Mouse (Mus musculus): ENCODE measurements around the gene Rbks. TPM values are rescaled to one million over a fixed set of nuclear protein-coding genes. Genes with fewer than 3 reads are reported as not detected.
"Not testable (repeated sequence)": the region's sequence is repeated elsewhere in the genome, so short reads cannot be mapped to it uniquely, and the experiment has no call there.

Rbks gene
- total RNA-seq, 1 experiment from 2014 or later = 7.2 TPM

DNA sequence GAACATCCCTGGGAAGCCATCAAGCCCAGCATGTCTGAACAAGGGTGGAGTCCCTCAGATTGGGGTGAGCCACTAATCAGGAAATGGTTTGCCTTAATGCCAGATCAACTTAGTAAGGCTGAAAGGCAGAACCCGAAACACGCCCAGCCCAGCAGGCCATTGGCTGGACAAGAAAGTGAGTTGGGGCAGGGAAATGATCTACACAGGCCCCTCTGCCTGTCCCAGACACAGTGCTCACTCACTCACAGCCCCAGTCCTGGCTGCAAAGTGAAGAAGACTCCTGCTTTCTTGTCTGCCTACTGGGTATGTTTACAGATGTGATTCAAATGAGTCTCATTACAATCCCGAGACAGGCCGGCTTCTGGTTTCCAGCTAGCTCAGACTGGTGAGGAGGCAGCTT, 63.3 kb downstream of the Rbks start:
- ATAC-seq (ENCODE audit: extremely low read depth, insufficient number of reproducible peaks, low FRiP score, poor library complexity, severe bottlenecking) = no peak

GRCm38 (mm10) chr5:31631169-31631568, 66.3 kb downstream of the Rbks start:
- ATAC-seq (ENCODE audit: extremely low read depth, insufficient number of reproducible peaks, low FRiP score, poor library complexity, severe bottlenecking) = not testable (repeated sequence)

DNA sequence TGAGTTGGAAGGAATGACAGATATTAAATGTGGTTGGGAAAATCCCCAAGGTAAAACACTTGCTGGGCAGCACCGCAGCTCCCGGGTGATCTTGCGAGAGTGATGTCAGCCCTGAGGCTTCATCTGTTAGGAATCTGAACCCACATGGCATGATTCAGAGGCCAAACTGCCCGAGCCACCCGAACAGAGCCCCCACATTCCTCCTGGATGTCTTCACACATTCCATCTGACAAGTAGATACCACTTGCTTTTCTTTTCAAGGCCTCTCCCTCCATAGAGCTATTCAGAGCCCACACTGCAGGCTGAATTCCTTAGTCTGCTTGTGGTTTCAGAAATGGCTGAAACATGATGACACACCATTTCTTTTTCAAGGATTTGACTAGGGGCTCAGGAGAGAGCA, 67.4 kb downstream of the Rbks start:
- no peak for ATAC-seq (ENCODE audit: extremely low read depth, insufficient number of reproducible peaks, low FRiP score, poor library complexity, severe bottlenecking)

- no peak for ATAC-seq (ENCODE audit: extremely low read depth, insufficient number of reproducible peaks, low FRiP score, poor library complexity, severe bottlenecking)
Observed at GRCm38 (mm10) chr5:31628555-31628954, 68.9 kb downstream of the Rbks start.

DNA sequence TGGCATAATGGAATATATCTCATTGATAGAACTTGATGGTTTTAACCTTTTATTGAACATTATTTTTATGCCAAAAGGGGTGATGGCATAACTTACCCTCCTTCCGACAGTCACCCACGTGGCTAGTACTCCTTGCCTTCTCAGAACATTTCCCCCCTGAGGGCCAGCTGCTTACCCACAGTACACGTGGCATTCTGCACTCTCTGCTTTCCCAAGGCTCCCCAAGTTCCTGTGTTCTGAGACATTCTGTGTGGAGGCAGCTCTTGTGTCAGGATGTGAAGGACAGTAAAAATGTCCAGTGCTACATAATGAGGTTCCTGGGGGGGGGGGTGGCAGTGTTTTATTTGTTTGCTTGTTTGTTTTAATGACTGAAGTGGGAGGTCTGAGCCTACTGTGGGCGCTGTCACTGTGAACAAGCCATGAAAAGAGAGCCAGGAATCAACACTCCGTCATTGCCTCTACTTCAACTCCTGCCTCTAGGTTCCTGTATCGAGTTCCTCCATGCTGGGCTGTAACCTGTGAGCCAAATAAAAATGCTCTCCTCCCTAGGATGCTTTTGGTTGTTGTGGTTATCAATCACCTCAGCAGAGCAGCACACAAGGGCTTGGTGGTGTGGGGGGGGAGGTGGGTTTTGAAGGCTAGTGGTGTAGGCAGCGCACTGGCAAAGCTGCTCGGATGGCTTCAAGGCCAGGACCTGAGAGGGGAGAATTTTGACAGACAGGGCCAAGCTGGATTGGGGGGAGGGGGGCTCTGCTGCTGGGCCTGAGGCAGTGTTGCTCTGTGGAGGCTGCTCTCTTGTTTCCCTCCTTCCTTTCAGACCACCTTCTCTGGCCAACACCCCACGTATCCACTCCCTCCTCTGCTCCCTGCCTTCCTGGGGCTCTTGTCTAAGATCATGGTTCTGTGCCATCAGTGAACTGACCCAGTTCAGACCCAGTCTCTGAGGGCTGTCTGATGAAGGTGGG, 69.6 kb downstream of the Rbks start:
- no peak for ATAC-seq (ENCODE audit: extremely low read depth, insufficient number of reproducible peaks, low FRiP score, poor library complexity, severe bottlenecking)

- no peak for ATAC-seq (ENCODE audit: extremely low read depth, insufficient number of reproducible peaks, low FRiP score, poor library complexity, severe bottlenecking)
Observed at GRCm38 (mm10) chr5:31627117-31627516, 70.3 kb downstream of the Rbks start.

- no peak for ATAC-seq (ENCODE audit: extremely low read depth, insufficient number of reproducible peaks, low FRiP score, poor library complexity, severe bottlenecking)
Observed at GRCm38 (mm10) chr5:31620326-31620725, 77.1 kb downstream of the Rbks start.

DNA sequence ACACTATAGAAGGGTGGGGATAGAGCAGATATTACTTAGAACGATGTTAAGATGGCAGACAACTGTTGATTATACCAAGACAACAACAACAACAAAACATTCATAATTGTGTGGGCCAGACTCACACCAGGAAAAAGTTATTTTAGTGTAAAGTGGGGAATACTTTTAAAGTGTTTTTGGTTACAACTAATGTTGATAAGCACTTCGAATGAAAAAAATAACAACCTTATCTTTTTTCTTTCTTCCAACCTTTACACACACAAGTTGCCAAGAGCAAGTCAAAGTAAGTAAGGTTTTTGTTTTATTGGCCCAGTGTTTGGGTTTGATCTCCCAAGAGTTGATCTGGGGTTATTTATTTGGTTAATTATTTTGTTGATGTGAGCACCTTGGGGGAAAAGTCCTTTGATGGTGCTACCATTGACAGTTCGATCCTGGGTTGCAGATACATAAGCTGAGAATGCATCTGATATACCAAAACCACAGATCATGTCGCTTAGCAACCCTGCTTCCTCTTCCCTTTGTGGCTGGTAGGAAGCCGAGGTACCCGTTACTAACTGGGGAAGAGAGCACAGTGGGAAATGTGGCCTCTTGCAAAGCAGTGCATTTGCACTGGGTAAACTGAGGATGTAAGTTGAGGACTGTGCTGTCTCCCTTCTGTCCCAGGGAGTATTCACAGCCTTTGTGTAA, 82.9 kb downstream of the Rbks start:
- no peak for ATAC-seq (ENCODE audit: extremely low read depth, insufficient number of reproducible peaks, low FRiP score, poor library complexity, severe bottlenecking)

DNA sequence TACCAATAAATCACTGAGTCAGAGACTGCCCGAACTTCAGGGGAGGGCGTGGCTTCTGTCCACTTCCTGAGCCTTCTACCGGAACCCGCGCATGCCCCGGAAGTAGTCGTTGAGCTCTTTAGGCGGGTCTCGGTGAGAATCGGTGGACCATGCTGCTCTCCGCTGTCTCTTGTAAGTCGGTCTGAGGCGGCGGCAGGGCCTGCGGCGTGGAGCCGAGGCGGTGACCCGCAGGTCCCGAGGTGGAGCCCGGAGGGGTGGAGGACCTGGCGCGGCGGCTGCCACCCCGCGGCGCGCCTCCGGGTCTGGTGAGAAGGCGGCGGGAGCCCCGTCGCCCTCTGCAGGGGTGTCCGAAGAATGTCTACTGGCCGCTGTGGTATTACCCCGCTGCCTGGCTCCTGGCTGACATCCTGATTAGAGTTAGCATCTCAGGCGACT, 83.6 kb downstream of the Rbks start:
- ATAC-seq (ENCODE audit: extremely low read depth, insufficient number of reproducible peaks, low FRiP score, poor library complexity, severe bottlenecking) = peak; percentile 80

GRCm38 (mm10) chr5:31611186-31611585, 86.2 kb downstream of the Rbks start:
- peak; percentile 68 for ATAC-seq (ENCODE audit: extremely low read depth, insufficient number of reproducible peaks, low FRiP score, poor library complexity, severe bottlenecking)

DNA sequence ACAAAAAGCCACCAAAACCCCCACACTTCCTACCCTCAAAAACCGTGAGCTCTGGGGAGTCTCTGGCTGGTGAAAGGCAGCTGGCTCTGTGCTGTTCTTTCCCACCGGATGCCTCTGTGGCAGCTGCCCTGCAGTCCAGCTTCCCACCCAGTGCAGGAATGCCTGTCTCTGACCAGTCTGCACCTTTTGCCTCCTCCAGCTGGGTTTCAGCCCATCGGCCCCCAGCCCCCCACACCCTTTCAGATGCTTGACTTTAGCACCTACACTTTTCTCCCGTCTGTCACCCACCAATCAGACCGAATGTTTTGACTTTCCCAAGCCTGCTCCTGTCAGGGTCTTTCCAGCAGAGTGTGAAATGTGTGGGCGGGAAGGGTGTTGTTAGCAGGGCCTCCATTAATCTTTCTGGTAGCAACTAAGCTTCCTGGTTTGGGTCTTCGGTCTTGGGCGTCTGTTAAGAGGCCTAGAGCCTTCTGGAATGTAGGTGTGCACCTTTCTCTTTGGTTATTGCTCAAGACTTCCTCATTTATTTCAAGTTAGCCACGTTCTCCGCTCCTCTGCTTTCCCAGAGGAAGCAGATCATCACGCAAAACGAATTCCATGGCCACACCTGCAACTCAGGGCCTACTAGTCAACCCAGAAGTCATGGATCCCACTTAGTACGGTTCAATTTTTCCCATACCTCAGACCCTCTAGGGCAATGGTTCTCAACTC, 86.9 kb downstream of the Rbks start:
- no peak for ATAC-seq (ENCODE audit: extremely low read depth, insufficient number of reproducible peaks, low FRiP score, poor library complexity, severe bottlenecking)

DNA sequence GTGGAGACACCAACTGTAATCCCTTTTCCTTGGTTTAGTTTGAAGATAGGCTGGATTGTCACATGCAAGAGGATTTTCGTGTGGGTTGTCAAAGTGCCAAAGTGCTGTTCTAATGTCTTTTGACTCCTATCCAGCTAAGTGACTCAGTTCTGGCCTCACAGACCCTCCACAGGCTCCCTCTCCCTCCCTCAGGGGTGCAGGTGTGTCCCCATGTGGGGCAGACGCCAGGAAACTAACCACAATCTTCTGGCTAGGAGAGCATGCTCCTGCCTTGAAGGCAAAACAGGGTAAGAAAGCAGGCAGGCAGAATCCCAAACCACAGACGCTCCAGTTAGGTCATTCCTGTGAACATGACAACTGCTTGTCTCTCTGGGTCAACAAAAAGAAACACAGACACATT, 91.3 kb downstream of the Rbks start:
- ATAC-seq (ENCODE audit: extremely low read depth, insufficient number of reproducible peaks, low FRiP score, poor library complexity, severe bottlenecking) = no peak

GRCm38 (mm10) chr5:31603766-31604165, 93.7 kb downstream of the Rbks start:
- ATAC-seq (ENCODE audit: extremely low read depth, insufficient number of reproducible peaks, low FRiP score, poor library complexity, severe bottlenecking) = no peak

DNA sequence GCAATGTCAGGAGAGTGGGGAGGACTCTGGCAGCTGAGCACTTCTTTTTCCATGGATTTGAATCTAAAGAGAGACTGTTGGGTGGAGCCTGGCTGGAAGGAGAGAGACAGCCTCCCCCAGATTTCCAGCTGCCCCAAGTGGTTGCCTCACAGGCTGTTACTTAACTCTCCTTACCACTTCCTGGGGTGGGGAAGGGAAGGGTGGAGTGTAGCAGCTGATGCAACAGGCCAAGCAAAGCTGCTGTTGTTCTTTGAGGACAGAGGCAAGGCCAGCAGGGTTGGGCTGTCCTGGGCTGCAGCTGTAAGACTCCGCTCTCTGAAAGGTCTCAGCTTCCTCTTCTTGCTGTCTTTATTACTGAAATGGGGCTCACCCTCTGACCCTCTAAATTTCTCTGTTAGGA, 95.0 kb downstream of the Rbks start:
- peak; percentile 92 for ATAC-seq (ENCODE audit: extremely low read depth, insufficient number of reproducible peaks, low FRiP score, poor library complexity, severe bottlenecking)

GRCm38 (mm10) chr5:31601162-31601722, 96.2 kb downstream of the Rbks start:
- no peak for ATAC-seq (ENCODE audit: extremely low read depth, insufficient number of reproducible peaks, low FRiP score, poor library complexity, severe bottlenecking)

- ATAC-seq (ENCODE audit: extremely low read depth, insufficient number of reproducible peaks, low FRiP score, poor library complexity, severe bottlenecking) = peak; percentile 38
Observed at GRCm38 (mm10) chr5:31599161-31599560, 98.3 kb downstream of the Rbks start.

GRCm38 (mm10) chr5:31598579-31598978, 98.8 kb downstream of the Rbks start:
- ATAC-seq (ENCODE audit: extremely low read depth, insufficient number of reproducible peaks, low FRiP score, poor library complexity, severe bottlenecking) = peak; percentile 21; the same call in 1 of the 2 replicates

- no peak for ATAC-seq (ENCODE audit: extremely low read depth, insufficient number of reproducible peaks, low FRiP score, poor library complexity, severe bottlenecking)
Observed at GRCm38 (mm10) chr5:31598121-31598520, 99.3 kb downstream of the Rbks start.

DNA sequence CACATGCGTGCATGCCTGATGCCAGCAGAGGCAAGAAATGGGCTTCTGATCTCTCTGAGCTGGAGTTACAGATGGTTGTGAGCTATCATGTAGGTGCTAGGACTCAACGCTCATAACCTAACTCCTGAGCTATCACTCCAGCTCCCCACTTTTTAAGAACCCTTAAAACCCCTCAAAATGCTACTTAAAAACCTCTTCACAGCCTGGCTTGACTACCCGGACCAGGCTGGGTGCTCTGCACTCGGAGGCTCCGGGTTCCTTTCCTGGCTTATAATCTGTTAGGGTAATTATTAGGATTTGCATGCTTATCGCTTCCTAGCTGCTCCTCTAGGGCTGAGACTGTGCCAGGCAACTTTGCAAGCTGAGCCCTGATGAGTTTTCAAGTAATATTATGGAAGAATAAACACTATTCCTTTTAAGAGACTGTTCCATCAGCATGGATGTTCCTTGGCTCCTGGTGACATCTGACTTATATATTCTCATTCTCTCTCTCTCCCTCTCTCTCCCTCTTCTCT, 99.9 kb downstream of the Rbks start:
- ATAC-seq (ENCODE audit: extremely low read depth, insufficient number of reproducible peaks, low FRiP score, poor library complexity, severe bottlenecking) = no peak

Data from neutrophil, adult 5-6 weeks (primary cell).